Mouse (Mus musculus) embryonic facial prominence, embryonic 12.5 days (tissue): ENCODE measurements around the gene Gfpt2. TPM values are rescaled to one million over a fixed set of nuclear protein-coding genes. Genes with fewer than 3 reads are reported as not detected.

Source experiments
- ATAC-seq: fragments of 200-750 bp; cut with Nextera tagmentation; 2 replicates; pipeline ENCODE4 v1.8.0; 2017; ENCODE audit not compliant: insufficient number of reproducible peaks, insufficient read depth, low FRiP score, low TSS enrichment
- H3K27ac ChIP-seq: fragments of 300-500 bp; sonication (generic); 2 replicates; pipeline ENCODE4 v1.5.1; 2016; ENCODE audit warnings: mild to moderate bottlenecking
- H3K27me3 ChIP-seq: fragments of 300-500 bp; sonication (generic); 2 replicates; pipeline ENCODE4 v1.6.1; 2016; ENCODE audit warnings: mild to moderate bottlenecking, moderate library complexity
- H3K36me3 ChIP-seq: fragments of 300-500 bp; sonication (generic); 2 replicates; pipeline ENCODE4 v1.6.1; 2016; ENCODE audit warnings: mild to moderate bottlenecking
- H3K4me1 ChIP-seq: fragments of 300-500 bp; sonication (generic); 2 replicates; pipeline ENCODE4 v1.6.1; 2016
- H3K4me2 ChIP-seq: fragments of 300-500 bp; sonication (generic); replicated peaks from 2 replicates; pipeline ENCODE4 v1.6.1; 2016; ENCODE audit warnings: mild to moderate bottlenecking, moderate library complexity
- H3K4me3 ChIP-seq: fragments of 300-500 bp; sonication (generic); 2 replicates; pipeline ENCODE4 v1.5.1; 2016; ENCODE audit warnings: mild to moderate bottlenecking
- H3K9ac ChIP-seq: fragments of 300-500 bp; sonication (generic); 2 replicates; pipeline ENCODE4 v1.6.1; 2016; ENCODE audit warnings: mild to moderate bottlenecking, moderate library complexity
- H3K9me3 ChIP-seq: fragments of 300-500 bp; sonication (generic); 2 replicates; pipeline ENCODE4 v1.6.1; 2016; ENCODE audit warnings: mild to moderate bottlenecking, moderate library complexity
- WGBS: fragments of 180-500 bp; shearing (Covaris S2); methylation state at CpG from one replicate; pipeline ENCODE4 v1.1.7; 2016; 5-methylcytosine and 5-hydroxymethylcytosine counted together
- polyA plus RNA-seq: library from polyadenylated mRNA; unstranded; fragments of >200 nt; fragmentation: Nextera tagmentation; extraction: Ambion mirVana; gene quantifications from 2 replicates; pipeline ENCODE4 v1.2.1, GENCODE M21; 2016

The Gfpt2 gene
- 25.3 and 27.5 TPM in 2 replicates for polyA plus RNA-seq

DNA sequence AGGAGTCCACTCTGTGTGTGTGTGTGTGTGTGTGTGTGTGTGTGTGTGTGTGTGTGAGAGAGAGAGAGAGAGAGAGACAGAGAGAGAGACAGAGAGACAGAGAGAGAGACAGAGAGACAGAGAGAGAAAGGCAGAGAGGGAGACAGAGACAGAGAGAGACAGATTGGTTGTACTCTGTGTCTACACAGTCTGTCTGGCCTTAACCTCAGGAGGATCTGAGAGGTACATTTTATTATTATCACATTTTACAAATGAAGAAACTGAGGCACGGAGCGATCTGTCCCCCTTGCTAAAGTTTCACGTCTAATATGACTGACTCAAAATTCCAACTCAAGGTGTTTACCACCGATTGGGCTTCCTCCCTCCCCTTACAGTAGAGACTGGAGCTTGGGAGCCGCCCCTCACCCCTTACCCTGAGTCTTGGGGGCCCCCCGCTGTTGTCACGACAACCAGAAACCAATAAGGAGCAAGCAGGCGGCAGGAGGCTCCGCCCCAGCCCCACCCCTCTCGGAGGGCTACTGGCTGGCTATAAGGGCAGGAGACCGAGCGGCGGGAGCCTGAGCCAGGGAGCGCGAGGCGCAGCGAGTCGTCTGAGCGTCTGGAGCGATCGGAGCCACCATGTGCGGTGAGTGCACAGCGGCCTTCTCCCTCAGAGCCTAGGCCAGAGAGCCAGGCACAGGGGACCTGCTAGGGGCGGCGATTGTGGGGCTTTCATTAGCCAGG, at the start of gene Gfpt2:
Gfpt2 (plus strand) TSS at position 560 of the 723 bp plus-strand sequence.
- H3K27ac ChIP-seq = peak within 1 kb of the TSS; percentile 78
- WGBS = under 1% methylated on average over 25 of the region's 25 CpGs

DNA sequence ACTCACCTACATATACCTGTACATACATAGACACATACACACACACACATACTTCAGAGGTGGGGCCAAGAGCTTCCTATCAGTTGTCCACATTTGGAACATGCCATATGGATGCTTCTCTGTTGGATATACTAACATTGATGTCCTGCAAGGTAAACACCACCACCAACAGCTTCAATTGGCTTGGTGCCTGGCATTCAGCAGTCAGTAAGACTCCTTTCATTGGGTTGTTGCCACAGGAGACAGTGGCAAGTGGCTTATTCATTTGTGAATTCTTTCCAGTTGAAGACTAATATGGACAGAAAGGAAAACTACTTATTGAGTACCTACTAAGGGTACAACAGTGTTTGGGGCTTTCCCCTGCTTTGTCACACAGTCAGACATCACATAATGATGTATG, 49.0 kb upstream of the Gfpt2 start:
- H3K27ac ChIP-seq = no peak overlapping the region
- H3K9me3 ChIP-seq = no peaks in the 10 kb centered on the region
- no peak overlapping the region for H3K9ac ChIP-seq
- H3K4me3 ChIP-seq = no peak overlapping the region
- H3K27me3 ChIP-seq = no peaks in the 10 kb centered on the region
- no peaks in the 10 kb centered on the region for H3K36me3 ChIP-seq
- no peaks in the 10 kb centered on the region for H3K4me1 ChIP-seq
- no peak overlapping the region for H3K4me2 ChIP-seq
- no peak for ATAC-seq

More for the DNA sequence above, at the start of gene Gfpt2:
- peak; percentile 97 for ATAC-seq
- Histone ChIP-seq H3K36me3 (no peaks in the 10 kb centered on the region), H3K27me3 (no peaks in the 10 kb centered on the region), H3K4me1 (peaks cover 12% of the 10 kb centered on the region), H3K4me3 (peak within 1 kb of the TSS; percentile 65), H3K9me3 (no peaks in the 10 kb centered on the region), H3K4me2 (peak within 1 kb of the TSS; percentile 95), H3K9ac (peak within 1 kb of the TSS; percentile 73)

DNA sequence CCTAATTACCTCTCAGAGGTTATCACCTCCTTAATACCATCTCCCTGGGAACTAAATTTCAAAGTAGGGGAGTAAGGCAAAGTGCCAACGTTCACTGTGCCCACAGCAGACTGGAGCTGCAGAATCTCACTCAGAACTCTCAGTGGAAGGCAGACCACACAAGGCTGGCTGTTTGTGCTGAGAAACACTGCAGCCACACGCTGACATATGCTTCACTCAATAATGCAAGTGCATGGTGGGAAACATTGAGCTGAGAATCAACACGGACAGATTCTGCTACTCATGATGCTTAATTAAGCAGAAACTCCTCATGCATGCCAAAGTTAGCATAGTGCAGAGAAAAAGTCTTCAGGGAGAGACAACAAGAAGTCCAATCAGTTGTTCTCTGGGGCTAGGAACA, 48.1 kb upstream of the Gfpt2 start:
- H3K4me2 ChIP-seq = no peak overlapping the region
- H3K27ac ChIP-seq = no peak overlapping the region
- H3K27me3 ChIP-seq = no peaks in the 10 kb centered on the region
- no peaks in the 10 kb centered on the region for H3K36me3 ChIP-seq
- ATAC-seq = no peak
- no peak overlapping the region for H3K4me3 ChIP-seq
- WGBS = 71% methylated on average over 3 of the region's 3 CpGs
- H3K4me1 ChIP-seq = no peaks in the 10 kb centered on the region
- H3K9me3 ChIP-seq = no peaks in the 10 kb centered on the region
- H3K9ac ChIP-seq = no peak overlapping the region

DNA sequence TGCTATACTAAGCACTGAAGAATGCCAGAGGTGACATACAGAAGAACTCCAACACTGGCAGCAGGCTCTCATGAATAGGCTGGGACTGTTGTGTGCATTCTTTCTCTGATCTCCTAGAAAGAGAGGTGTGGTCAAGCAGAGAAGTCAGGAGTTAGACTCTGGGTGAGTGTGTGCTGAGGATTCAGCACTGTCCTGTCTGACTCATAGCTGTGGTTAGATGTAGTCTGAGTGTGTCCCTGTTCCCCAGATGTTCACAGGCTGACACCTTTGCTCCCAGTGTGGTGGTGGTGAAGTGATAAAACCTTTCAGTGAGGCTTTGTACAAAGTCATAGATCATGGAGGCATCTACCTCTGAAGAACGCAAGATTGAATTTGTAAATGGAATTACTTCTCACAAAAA, 47.2 kb upstream of the Gfpt2 start:
- Histone ChIP-seq H3K9me3 (no peaks in the 10 kb centered on the region), H3K4me2 (no peak overlapping the region), H3K27ac (no peak overlapping the region), H3K36me3 (no peaks in the 10 kb centered on the region), H3K9ac (no peak overlapping the region), H3K4me3 (no peak overlapping the region), H3K27me3 (no peaks in the 10 kb centered on the region), H3K4me1 (no peaks in the 10 kb centered on the region)
- ATAC-seq = no peak
- WGBS = 96% methylated on average over 1 of the region's 1 CpGs

DNA sequence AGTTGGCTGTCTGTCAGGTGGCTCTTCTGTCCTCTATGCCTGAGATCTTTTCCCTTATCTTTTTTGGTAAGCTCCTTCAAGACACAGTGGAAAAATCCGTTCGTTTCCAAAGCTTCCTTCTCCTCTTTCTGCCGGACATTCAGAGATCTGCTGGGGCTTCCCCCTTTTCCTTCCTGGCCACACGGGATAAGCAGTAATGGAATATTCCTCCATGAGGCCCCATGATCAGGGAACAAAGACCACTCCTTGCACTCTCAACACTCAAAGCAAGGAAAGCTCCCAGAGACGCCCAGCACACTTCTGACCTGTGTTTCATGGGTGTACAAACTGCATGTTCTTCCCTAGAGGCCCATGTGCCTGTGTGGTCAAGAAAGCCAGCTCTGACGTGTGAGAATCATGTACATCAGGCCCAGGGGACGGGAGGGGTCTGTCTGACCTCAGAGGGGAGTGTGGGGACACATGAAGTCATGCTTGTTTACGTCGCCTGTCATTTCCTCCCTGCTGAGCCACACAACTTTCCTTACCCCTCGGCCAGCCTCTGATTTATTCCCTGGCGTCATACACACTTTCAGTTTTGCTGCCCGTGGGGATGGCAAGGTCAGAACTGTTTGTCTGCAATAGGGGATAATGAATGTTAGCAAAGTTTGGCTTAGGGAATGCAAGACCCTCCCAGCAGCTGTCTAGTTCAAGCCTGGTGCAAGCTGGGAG, 38.9 kb upstream of the Gfpt2 start:
- H3K4me2 ChIP-seq = no peak overlapping the region
- 50% methylated on average over 12 of the region's 12 CpGs for WGBS
- no peak overlapping the region for H3K4me3 ChIP-seq

DNA sequence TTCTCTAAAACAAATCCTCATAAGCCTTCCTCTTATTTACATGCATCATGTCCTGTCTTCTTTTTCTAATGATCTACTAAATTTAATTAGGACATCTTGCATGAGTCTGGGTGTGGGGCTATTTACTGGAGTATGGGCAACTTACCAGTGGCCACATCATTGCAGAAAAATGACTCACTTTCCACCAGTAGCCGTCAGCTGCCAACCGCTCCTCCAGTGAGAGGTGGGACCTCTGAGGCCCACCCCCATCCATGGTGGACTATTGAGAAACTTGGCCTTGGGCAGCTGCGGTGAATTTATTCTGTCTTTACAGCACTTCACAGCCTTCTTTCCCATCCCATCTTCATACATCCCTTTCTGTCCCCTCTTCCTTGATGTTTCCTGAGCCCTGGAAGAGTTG, 35.9 kb upstream of the Gfpt2 start:
- no peak overlapping the region for H3K4me3 ChIP-seq
- no peak overlapping the region for H3K9ac ChIP-seq
- H3K36me3 ChIP-seq = no peaks in the 10 kb centered on the region
- 92% methylated on average over 3 of the region's 3 CpGs for WGBS
- no peak for ATAC-seq
- H3K4me2 ChIP-seq = no peak overlapping the region
- H3K27me3 ChIP-seq = no peaks in the 10 kb centered on the region
- H3K27ac ChIP-seq = no peak overlapping the region
- no peaks in the 10 kb centered on the region for H3K9me3 ChIP-seq
- H3K4me1 ChIP-seq = peaks cover 5% of the 10 kb centered on the region; the same call in 1 of the 2 replicates

More for the DNA sequence above, 38.9 kb upstream of the Gfpt2 start:
- no peaks in the 10 kb centered on the region for H3K27me3 ChIP-seq
- no peaks in the 10 kb centered on the region for H3K9me3 ChIP-seq
- H3K4me1 ChIP-seq = peaks cover 5% of the 10 kb centered on the region; the same call in 1 of the 2 replicates
- ATAC-seq = no peak
- H3K36me3 ChIP-seq = no peaks in the 10 kb centered on the region
- H3K9ac ChIP-seq = no peak overlapping the region
- no peak overlapping the region for H3K27ac ChIP-seq

DNA sequence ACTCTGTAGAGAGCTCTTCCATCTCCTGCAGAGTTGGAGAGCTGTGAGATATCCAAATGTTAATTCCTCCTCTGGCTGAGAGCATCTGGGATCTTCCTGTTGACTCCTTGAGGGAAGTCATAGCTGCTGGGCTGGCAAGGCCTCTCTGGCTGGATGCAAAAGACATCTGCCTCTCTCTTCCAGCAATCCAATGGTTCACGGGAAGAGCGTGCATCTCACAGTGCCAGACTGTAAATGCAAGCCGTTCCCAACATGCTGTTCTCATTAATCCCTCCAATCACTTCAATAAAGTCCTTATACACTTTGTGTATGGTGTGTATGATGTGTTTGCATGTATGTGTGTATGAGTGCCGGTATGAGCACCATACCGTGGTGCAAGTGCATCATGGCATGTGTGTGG, 32.8 kb upstream of the Gfpt2 start:
- peaks cover 17% of the 10 kb centered on the region for H3K4me1 ChIP-seq
- H3K27me3 ChIP-seq = no peaks in the 10 kb centered on the region
- no peak overlapping the region for H3K4me2 ChIP-seq
- no peak for ATAC-seq
- H3K36me3 ChIP-seq = no peaks in the 10 kb centered on the region
- no peaks in the 10 kb centered on the region for H3K9me3 ChIP-seq
- H3K9ac ChIP-seq = no peak overlapping the region
- WGBS = 61% methylated on average over 5 of the region's 5 CpGs
- H3K27ac ChIP-seq = no peak overlapping the region
- no peak overlapping the region for H3K4me3 ChIP-seq

DNA sequence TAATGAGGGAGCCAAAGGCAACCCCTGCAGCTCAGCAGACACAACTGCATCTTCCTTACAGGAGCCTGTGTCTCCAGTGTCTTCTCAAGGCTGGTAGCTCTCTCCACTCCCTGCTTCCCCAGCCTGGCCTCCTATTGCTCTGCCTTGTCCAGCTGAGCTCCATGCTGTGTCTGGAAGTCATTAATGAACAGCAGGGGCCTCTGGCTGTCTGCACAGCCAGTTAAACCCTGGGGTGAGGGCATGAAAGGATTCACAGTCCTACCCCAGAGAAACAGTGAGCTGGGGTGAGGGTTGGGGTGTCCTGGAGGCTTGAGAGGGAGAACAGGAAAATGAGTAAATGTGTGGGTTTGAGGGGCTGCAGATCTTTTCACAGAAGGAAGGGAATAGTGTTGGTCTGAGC, 30.4 kb upstream of the Gfpt2 start:
- no peaks in the 10 kb centered on the region for H3K27me3 ChIP-seq
- H3K36me3 ChIP-seq = no peaks in the 10 kb centered on the region
- no peak overlapping the region for H3K9ac ChIP-seq
- 0 out of 2 replicates have a peak, but pooled peaks have one; percentile 25 for ATAC-seq
- H3K4me3 ChIP-seq = no peak overlapping the region
- no peak overlapping the region for H3K4me2 ChIP-seq
- H3K4me1 ChIP-seq = peaks cover 17% of the 10 kb centered on the region
- no peaks in the 10 kb centered on the region for H3K9me3 ChIP-seq
- peak overlapping the region; percentile 88 for H3K27ac ChIP-seq

DNA sequence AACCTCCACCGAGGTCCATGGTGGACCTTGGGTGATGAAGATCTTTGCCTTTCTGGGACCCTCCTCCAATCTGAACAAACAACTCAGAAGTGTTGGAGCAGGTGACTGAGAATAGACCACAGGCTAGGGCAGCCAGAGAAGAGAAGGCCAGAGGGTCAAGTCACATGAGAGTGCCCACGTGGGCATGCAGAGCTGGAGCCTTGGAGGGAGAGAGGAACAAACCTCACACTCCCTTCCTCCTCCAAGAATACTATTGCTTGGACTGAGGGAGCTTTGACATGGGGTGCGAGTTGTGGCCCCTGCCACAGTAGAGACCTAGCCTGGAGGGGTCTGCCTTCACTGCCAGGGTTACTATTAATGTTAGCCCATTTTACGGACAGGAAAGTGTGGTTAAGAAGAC, 30.0 kb upstream of the Gfpt2 start:
- H3K9me3 ChIP-seq = no peaks in the 10 kb centered on the region
- no peak overlapping the region for H3K4me3 ChIP-seq
- H3K9ac ChIP-seq = no peak overlapping the region
- no peak overlapping the region for H3K4me2 ChIP-seq
- WGBS = 47% methylated on average over 4 of the region's 4 CpGs
- no peaks in the 10 kb centered on the region for H3K36me3 ChIP-seq
- H3K27ac ChIP-seq = peak overlapping the region; percentile 88
- H3K4me1 ChIP-seq = peaks cover 17% of the 10 kb centered on the region
- no peaks in the 10 kb centered on the region for H3K27me3 ChIP-seq
- 0 out of 2 replicates have a peak, but pooled peaks have one; percentile 13 for ATAC-seq

DNA sequence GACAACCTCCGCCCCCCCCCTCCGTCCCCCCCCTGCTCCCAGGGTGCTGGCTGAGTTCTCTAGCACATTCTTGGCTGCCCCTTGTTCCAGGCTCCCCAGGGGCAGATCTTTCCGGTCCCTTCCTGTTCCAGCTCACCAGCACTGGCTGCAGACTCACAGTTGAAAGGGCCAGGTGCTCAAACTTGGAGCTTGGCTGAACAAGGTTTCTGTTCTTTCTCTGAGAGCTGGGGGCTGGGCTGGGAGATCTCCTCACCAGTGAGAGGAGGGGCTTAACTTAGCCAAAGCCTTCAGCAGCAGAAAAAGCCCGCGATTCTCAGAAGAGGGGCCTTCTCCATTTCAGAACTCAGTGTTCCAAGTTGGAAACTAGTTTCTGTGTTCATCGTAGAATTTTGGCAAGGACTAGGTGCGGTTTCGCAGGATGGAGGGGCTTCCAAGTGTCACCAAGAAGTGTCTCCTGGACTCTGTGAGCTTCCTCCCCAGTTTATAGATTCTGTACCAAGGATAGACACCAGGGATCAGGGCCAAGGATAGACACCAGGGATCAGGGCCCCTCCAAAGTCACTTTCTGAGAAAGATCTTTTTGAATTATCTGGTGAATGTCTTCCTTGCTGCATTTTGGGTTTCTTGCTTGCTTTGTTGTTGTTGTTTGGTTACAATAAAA, 29.2 kb upstream of the Gfpt2 start:
- ATAC-seq = peak; percentile 73
- H3K4me3 ChIP-seq = no peak overlapping the region
- H3K4me2 ChIP-seq = no peak overlapping the region
- H3K9me3 ChIP-seq = no peaks in the 10 kb centered on the region
- no peaks in the 10 kb centered on the region for H3K36me3 ChIP-seq
- peaks cover 17% of the 10 kb centered on the region for H3K4me1 ChIP-seq
- 27% methylated on average over 7 of the region's 8 CpGs for WGBS
- peak overlapping the region; percentile 88 for H3K27ac ChIP-seq
- H3K27me3 ChIP-seq = no peaks in the 10 kb centered on the region
- H3K9ac ChIP-seq = no peak overlapping the region

DNA sequence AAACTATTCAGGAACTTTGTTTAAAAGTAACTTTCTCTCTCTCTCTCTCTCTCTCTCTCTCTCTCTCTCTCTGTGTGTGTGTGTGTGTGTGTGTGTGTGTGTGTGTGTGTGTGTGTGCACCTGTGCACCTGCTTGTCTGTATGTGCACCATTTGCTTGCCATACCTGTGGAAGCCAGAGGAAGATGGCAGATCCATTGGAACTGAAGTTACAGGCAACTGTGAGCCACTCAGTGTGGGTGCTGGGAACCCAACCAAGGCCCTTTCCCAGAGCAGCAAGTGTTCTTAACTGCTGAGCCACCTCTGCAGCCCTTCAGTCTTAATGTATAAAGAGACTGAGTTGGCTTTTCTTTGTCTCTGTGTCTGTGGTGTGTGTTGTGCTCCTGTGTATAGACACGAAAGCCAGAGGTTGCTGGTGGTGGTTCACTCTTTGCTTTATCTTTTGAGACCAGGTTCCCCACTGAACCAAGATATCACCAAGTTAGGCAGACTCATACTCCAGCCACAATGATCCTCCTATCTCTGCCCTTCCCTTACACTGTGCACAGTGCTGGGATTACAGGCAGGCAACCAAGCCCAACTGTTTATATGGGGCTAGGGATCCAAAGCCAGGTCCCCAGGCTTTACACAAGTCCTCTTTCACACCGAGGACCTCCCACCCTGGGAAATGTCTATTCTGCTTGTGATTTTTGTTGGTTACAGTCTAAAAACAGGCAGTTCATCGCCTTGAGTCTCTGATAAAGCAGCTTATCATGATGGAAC, 28.4 kb upstream of the Gfpt2 start:
- no peaks in the 10 kb centered on the region for H3K27me3 ChIP-seq
- H3K9me3 ChIP-seq = no peaks in the 10 kb centered on the region
- 85% methylated on average over 3 of the region's 3 CpGs for WGBS
- H3K4me1 ChIP-seq = peaks cover 17% of the 10 kb centered on the region
- ATAC-seq = no peak
- H3K27ac ChIP-seq = no peak overlapping the region; the same call in 1 of the 2 replicates
- no peak overlapping the region for H3K4me2 ChIP-seq
- H3K4me3 ChIP-seq = no peak overlapping the region
- H3K36me3 ChIP-seq = no peaks in the 10 kb centered on the region
- H3K9ac ChIP-seq = no peak overlapping the region
